Mouse (Mus musculus) neural tube, embryonic 14.5 days (tissue): ENCODE results near the gene Il1rl2. TPM values are rescaled to one million over a fixed set of nuclear protein-coding genes. Genes with fewer than 3 reads are reported as not detected.

Source experiments
- ATAC-seq: fragments of 200-750 bp; cut with Nextera tagmentation; 2 replicates; pipeline ENCODE4 v1.8.0; 2017; ENCODE audit warnings: low read depth, mild to moderate bottlenecking, moderate TSS enrichment, moderate library complexity
- H3K27ac ChIP-seq: fragments of 300-500 bp; sonication (generic); 2 replicates; pipeline ENCODE4 v1.5.1; 2014; ENCODE audit warnings: low read depth, mild to moderate bottlenecking, control low read depth, low read length, moderate library complexity, mixed read lengths
- H3K27me3 ChIP-seq: fragments of 300-500 bp; sonication (generic); 2 replicates; pipeline ENCODE4 v1.6.1; 2014; ENCODE audit warnings: low read length; ENCODE audit not compliant: control insufficient read depth, insufficient read depth
- H3K36me3 ChIP-seq: fragments of 300-500 bp; sonication (generic); 2 replicates; pipeline ENCODE4 v1.6.1; 2014; ENCODE audit warnings: low read length, mixed read lengths; ENCODE audit not compliant: control insufficient read depth, insufficient read depth
- H3K4me1 ChIP-seq: fragments of 300-500 bp; sonication (generic); 2 replicates; pipeline ENCODE4 v1.6.1; 2014; ENCODE audit warnings: low read length; ENCODE audit not compliant: control insufficient read depth, insufficient read depth
- H3K4me2 ChIP-seq: fragments of 300-500 bp; sonication (generic); 2 replicates; pipeline ENCODE4 v1.6.1; 2014; ENCODE audit warnings: mild to moderate bottlenecking, low read depth, low read length, control low read depth
- H3K4me3 ChIP-seq: fragments of 300-500 bp; sonication (generic); 2 replicates; pipeline ENCODE4 v1.5.1; 2014; ENCODE audit warnings: low read depth, low read length, control low read depth, mixed read lengths
- H3K9ac ChIP-seq: fragments of 300-500 bp; sonication (generic); replicated peaks from 2 replicates; pipeline ENCODE4 v1.6.1; 2014; ENCODE audit warnings: low read depth, mild to moderate bottlenecking, control low read depth, low read length, mixed read lengths
- H3K9me3 ChIP-seq: fragments of 300-500 bp; sonication (generic); 2 replicates; pipeline ENCODE4 v1.6.1; 2016; ENCODE audit warnings: low read length; ENCODE audit not compliant: control insufficient read depth
- WGBS: fragments of 180-500 bp; shearing (Covaris S2); extraction: QIAGEN DNeasy Blood & Tissue Kit; methylation state at CpG from one replicate; pipeline ENCODE4 v1.1.7; 2014; 5-methylcytosine and 5-hydroxymethylcytosine counted together
- polyA plus RNA-seq: library from polyadenylated mRNA; unstranded; fragments of >200 nt; fragmentation: Nextera tagmentation; extraction: Ambion mirVana; gene quantifications from 2 replicates; pipeline ENCODE4 v1.2.1, GENCODE M21; 2014

The Il1rl2 gene
- polyA plus RNA-seq, 1 experiment from 2014 or later, result 0.52 TPM

DNA sequence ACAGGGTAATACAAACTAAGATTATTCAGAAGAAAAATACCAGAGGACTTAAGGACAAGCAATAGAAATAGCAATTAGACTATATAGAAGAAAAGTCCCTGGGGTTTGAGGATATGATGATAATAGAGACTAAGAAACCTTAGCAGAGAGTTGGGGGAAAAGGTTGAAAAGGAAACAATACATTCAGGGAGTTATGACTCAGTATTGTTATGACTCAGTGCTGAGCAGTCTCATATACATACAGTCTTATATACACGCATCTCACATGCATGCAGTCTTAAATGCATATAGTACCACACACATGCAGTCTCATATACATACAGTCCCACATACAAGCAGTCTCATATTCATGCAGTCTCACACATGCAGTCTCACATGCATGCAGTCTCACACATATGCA is 88.6 kb downstream of the Il1rl2 start:
- Histone ChIP-seq H3K4me1 (no peaks in the 10 kb centered on the region), H3K27me3 (no peaks in the 10 kb centered on the region), H3K4me2 (no peak overlapping the region), H3K27ac (no peak overlapping the region), H3K9me3 (no peaks in the 10 kb centered on the region), H3K4me3 (no peak overlapping the region), H3K36me3 (no peaks in the 10 kb centered on the region), H3K9ac (no peak overlapping the region)
- WGBS, result 93% methylated on average over 1 of the region's 1 CpGs
- ATAC-seq, result no peak

DNA sequence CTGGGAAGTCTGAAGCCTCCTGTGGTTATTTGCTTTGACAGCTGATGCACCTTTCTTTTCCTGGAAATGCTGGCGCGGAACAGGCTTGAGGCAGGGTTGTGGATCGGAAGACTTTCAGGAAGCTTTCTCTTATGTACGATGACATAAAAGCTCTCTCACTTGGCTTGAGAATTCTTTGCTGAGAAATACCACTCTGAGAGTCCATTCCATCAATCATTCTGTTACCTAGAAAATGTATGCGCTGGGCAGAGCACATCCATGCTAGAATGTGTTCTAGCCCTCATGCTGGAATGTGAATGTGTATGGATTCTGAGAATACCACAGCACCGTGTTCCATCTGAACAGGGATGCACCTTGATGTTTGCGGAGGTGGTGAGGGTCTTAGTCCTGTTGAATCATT is 89.9 kb downstream of the Il1rl2 start:
- no peak overlapping the region for H3K9ac ChIP-seq
- WGBS, result 81% methylated on average over 7 of the region's 7 CpGs
- no peak overlapping the region for H3K4me2 ChIP-seq
- no peaks in the 10 kb centered on the region for H3K9me3 ChIP-seq
- no peaks in the 10 kb centered on the region for H3K36me3 ChIP-seq
- H3K4me1 ChIP-seq, result no peaks in the 10 kb centered on the region
- no peak for ATAC-seq
- no peaks in the 10 kb centered on the region for H3K27me3 ChIP-seq
- H3K27ac ChIP-seq, result no peak overlapping the region
- H3K4me3 ChIP-seq, result no peak overlapping the region

DNA sequence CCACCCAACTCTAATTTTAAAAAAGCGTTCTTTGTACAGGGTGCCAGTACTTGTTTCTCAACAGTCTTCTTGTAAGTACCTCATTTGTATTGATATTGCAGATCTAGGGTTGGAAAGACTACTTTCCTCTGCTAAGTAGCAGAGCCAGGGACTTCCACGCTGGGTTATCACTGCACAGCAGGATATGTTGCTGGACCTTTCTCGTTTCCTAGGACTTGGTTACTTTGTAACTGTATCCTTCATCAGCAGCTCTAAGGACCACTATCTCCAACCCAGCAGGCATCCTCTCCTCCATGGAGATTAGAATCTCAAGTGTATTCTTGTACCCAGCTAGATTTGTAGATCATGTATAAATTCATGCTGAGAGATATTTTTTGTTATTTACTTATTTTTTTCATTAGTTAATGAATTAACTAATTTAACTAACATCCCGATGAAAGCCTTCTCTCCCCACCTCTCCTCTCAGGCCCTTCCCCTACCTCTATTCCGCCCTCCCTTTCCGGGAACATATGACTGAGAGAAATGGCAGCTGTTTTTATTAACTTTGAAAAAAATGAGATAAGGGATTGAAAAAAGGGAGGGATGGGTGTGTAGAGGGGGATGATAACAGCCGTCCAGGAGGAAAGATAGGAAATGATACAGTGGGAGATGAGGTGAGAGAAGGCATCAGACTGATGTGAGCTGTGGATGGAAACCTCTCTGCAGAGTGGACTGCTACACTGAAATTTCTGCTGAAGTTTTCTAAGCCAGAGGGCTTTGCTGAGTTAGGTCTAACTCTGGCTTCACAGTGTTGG is 90.7 kb downstream of the Il1rl2 start:
- no peak overlapping the region for H3K4me3 ChIP-seq
- no peak for ATAC-seq
- H3K27ac ChIP-seq, result no peak overlapping the region
- H3K36me3 ChIP-seq, result no peaks in the 10 kb centered on the region
- 79% methylated on average over 7 of the region's 7 CpGs for WGBS
- no peaks in the 10 kb centered on the region for H3K27me3 ChIP-seq
- no peaks in the 10 kb centered on the region for H3K9me3 ChIP-seq
- H3K4me2 ChIP-seq, result no peak overlapping the region
- no peak overlapping the region for H3K9ac ChIP-seq
- no peaks in the 10 kb centered on the region for H3K4me1 ChIP-seq

DNA sequence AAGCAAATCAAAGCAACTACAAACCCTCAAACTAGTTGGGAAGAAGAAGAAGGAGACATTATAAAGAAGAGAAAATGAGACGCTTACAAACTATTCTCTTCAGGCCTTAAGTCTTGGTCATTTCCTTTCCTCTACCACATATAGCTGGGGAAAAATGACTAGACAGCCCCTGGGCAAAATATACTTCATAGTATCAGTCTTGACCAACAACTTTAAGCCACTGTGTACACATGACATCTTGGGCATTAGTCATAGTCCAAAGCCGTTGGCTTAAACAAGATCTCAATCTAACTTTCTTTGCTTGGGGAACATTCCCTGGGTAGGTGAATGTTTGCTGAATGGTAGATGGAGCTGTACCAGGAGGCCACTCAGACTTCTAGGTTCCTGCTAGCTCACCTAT is 92.6 kb downstream of the Il1rl2 start:
- WGBS, result 94% methylated on average over 2 of the region's 2 CpGs
- no peak overlapping the region for H3K4me2 ChIP-seq

More for the DNA sequence above, 92.6 kb downstream of the Il1rl2 start:
- no peaks in the 10 kb centered on the region for H3K4me1 ChIP-seq
- no peak overlapping the region for H3K4me3 ChIP-seq
- ATAC-seq, result no peak
- H3K9me3 ChIP-seq, result no peaks in the 10 kb centered on the region
- no peak overlapping the region for H3K9ac ChIP-seq
- no peaks in the 10 kb centered on the region for H3K27me3 ChIP-seq
- no peak overlapping the region for H3K27ac ChIP-seq
- H3K36me3 ChIP-seq, result no peaks in the 10 kb centered on the region

Other genes with a start within 250 kb of the Il1rl2 start
- 0.51 and 1.2 TPM in 2 replicates for gene Il1r1, start 99.5 kb upstream of the Il1rl2 start, polyA plus RNA-seq
- 0.06 TPM in 1 of 2 replicates, not detected in the other for gene Il1rl1, start 105.0 kb downstream of the Il1rl2 start, polyA plus RNA-seq
- not detected in 2 replicates for gene Il18r1, start 140.9 kb downstream of the Il1rl2 start, polyA plus RNA-seq
- gene Il18rap, start 190.8 kb downstream of the Il1rl2 start, polyA plus RNA-seq, result 0.05 and 0.08 TPM in 2 replicates